Mouse (Mus musculus): Measurements from ENCODE around the gene Dgke. TPM values are rescaled to one million over a fixed set of nuclear protein-coding genes. Genes with fewer than 3 reads are reported as not detected.
"Not testable (repeated sequence)": the region's sequence is repeated elsewhere in the genome, so short reads cannot be mapped to it uniquely, and the experiment has no call there.

The Dgke gene
- polyA plus RNA-seq, 1 experiment from 2014 or later, result 17.7 TPM

- peak overlapping the region; percentile 88 for H3K4me2 ChIP-seq (ENCODE audit: low read depth, low read length)
- H3K36me3 ChIP-seq (ENCODE audit: control insufficient read depth, insufficient read depth, low read length), result no peaks in the 10 kb centered on the region; the same call in 1 of the 2 replicates
- peaks cover 21% of the 10 kb centered on the region for H3K4me1 ChIP-seq (ENCODE audit: control insufficient read depth, insufficient read depth, low read length)
- 66% methylated on average over 11 of the region's 11 CpGs for WGBS
- H3K9me3 ChIP-seq (ENCODE audit: control insufficient read depth, low read length), result no peaks in the 10 kb centered on the region
- H3K27ac ChIP-seq (ENCODE audit: low read depth, low read length), result no peak overlapping the region
- H3K9ac ChIP-seq (replicated peaks; ENCODE audit: low read depth, low read length), result no peak overlapping the region; the same call in 1 of the 2 replicates
- H3K27me3 ChIP-seq (ENCODE audit: control insufficient read depth, insufficient read depth, low read length), result no peaks in the 10 kb centered on the region
- H3K4me3 ChIP-seq (ENCODE audit: low read depth, low read length), result peak overlapping the region; percentile 86
- ATAC-seq (ENCODE audit: low read depth), result no peak
These were observed 8.0 kb downstream of the Dgke start for GRCm38 (mm10) chr11:89058515-89059270.

- H3K9me3 ChIP-seq (ENCODE audit: control insufficient read depth, low read length), result no peaks in the 10 kb centered on the region
- WGBS, result 87% methylated on average over 13 of the region's 13 CpGs
- no peak overlapping the region for H3K4me2 ChIP-seq (ENCODE audit: low read depth, low read length)
- peaks cover 21% of the 10 kb centered on the region for H3K4me1 ChIP-seq (ENCODE audit: control insufficient read depth, insufficient read depth, low read length)
- no peak for ATAC-seq (ENCODE audit: low read depth)
- no peaks in the 10 kb centered on the region for H3K27me3 ChIP-seq (ENCODE audit: control insufficient read depth, insufficient read depth, low read length)
- H3K9ac ChIP-seq (replicated peaks; ENCODE audit: low read depth, low read length), result no peak overlapping the region
- no peaks in the 10 kb centered on the region; the same call in 1 of the 2 replicates for H3K36me3 ChIP-seq (ENCODE audit: control insufficient read depth, insufficient read depth, low read length)
- H3K4me3 ChIP-seq (ENCODE audit: low read depth, low read length), result no peak overlapping the region
- no peak overlapping the region for H3K27ac ChIP-seq (ENCODE audit: low read depth, low read length)
These were observed 10.5 kb downstream of the Dgke start for GRCm38 (mm10) chr11:89055931-89056690.

- Histone ChIP-seq H3K36me3 (ENCODE audit: control insufficient read depth, insufficient read depth, low read length) (peaks cover 30% of the 10 kb centered on the region), H3K27ac (ENCODE audit: low read depth, low read length) (no peak overlapping the region), H3K4me3 (ENCODE audit: low read depth, low read length) (no peak overlapping the region), H3K27me3 (ENCODE audit: control insufficient read depth, insufficient read depth, low read length) (no peaks in the 10 kb centered on the region), H3K9me3 (ENCODE audit: control insufficient read depth, low read length) (no peaks in the 10 kb centered on the region), H3K9ac (replicated peaks; ENCODE audit: low read depth, low read length) (no peak overlapping the region), H3K4me2 (ENCODE audit: low read depth, low read length) (no peak overlapping the region), H3K4me1 (ENCODE audit: control insufficient read depth, insufficient read depth, low read length) (no peaks in the 10 kb centered on the region)
- WGBS, result 92% methylated on average over 6 of the region's 6 CpGs
- no peak for ATAC-seq (ENCODE audit: low read depth)
These were observed 14.9 kb downstream of the Dgke start for GRCm38 (mm10) chr11:89051767-89052166.

GRCm38 (mm10) chr11:89046021-89046420, 20.6 kb downstream of the Dgke start:
- Histone ChIP-seq H3K27me3 (ENCODE audit: control insufficient read depth, insufficient read depth, low read length) (no peaks in the 10 kb centered on the region), H3K27ac (ENCODE audit: low read depth, low read length) (no peak overlapping the region), H3K4me1 (ENCODE audit: control insufficient read depth, insufficient read depth, low read length) (no peaks in the 10 kb centered on the region), H3K4me3 (ENCODE audit: low read depth, low read length) (no peak overlapping the region), H3K36me3 (ENCODE audit: control insufficient read depth, insufficient read depth, low read length) (peaks cover 52% of the 10 kb centered on the region), H3K4me2 (ENCODE audit: low read depth, low read length) (no peak overlapping the region), H3K9ac (replicated peaks; ENCODE audit: low read depth, low read length) (no peak overlapping the region), H3K9me3 (ENCODE audit: control insufficient read depth, low read length) (no peaks in the 10 kb centered on the region)
- no peak for ATAC-seq (ENCODE audit: low read depth)
- 93% methylated on average over 3 of the region's 3 CpGs for WGBS

GRCm38 (mm10) chr11:89045501-89045900, 21.1 kb downstream of the Dgke start:
- peaks cover 50% of the 10 kb centered on the region for H3K36me3 ChIP-seq (ENCODE audit: control insufficient read depth, insufficient read depth, low read length)
- H3K27me3 ChIP-seq (ENCODE audit: control insufficient read depth, insufficient read depth, low read length); H3K4me2 ChIP-seq (ENCODE audit: low read depth, low read length); H3K4me3 ChIP-seq (ENCODE audit: low read depth, low read length); H3K27ac ChIP-seq (ENCODE audit: low read depth, low read length); H3K9ac ChIP-seq (replicated peaks; ENCODE audit: low read depth, low read length); H3K4me1 ChIP-seq (ENCODE audit: control insufficient read depth, insufficient read depth, low read length); H3K9me3 ChIP-seq (ENCODE audit: control insufficient read depth, low read length); ATAC-seq (ENCODE audit: low read depth): not testable (repeated sequence)
- 100% methylated on average over 3 of the region's 3 CpGs for WGBS

- Histone ChIP-seq H3K36me3 (ENCODE audit: control insufficient read depth, insufficient read depth, low read length) (peaks cover 53% of the 10 kb centered on the region), H3K4me2 (ENCODE audit: low read depth, low read length) (no peak overlapping the region), H3K4me1 (ENCODE audit: control insufficient read depth, insufficient read depth, low read length) (no peaks in the 10 kb centered on the region), H3K9ac (replicated peaks; ENCODE audit: low read depth, low read length) (no peak overlapping the region), H3K27ac (ENCODE audit: low read depth, low read length) (no peak overlapping the region), H3K9me3 (ENCODE audit: control insufficient read depth, low read length) (no peaks in the 10 kb centered on the region), H3K27me3 (ENCODE audit: control insufficient read depth, insufficient read depth, low read length) (no peaks in the 10 kb centered on the region), H3K4me3 (ENCODE audit: low read depth, low read length) (no peak overlapping the region)
- WGBS, result 85% methylated on average over 7 of the region's 7 CpGs
- no peak for ATAC-seq (ENCODE audit: low read depth)
These were observed 23.6 kb downstream of the Dgke start for GRCm38 (mm10) chr11:89043046-89043445.

GRCm38 (mm10) chr11:89041073-89041472, 25.6 kb downstream of the Dgke start:
- H3K4me1 ChIP-seq (ENCODE audit: control insufficient read depth, insufficient read depth, low read length); H3K4me2 ChIP-seq (ENCODE audit: low read depth, low read length); H3K9me3 ChIP-seq (ENCODE audit: control insufficient read depth, low read length); H3K27ac ChIP-seq (ENCODE audit: low read depth, low read length); H3K4me3 ChIP-seq (ENCODE audit: low read depth, low read length); H3K27me3 ChIP-seq (ENCODE audit: control insufficient read depth, insufficient read depth, low read length); H3K9ac ChIP-seq (replicated peaks; ENCODE audit: low read depth, low read length); ATAC-seq (ENCODE audit: low read depth): not testable (repeated sequence)
- WGBS, result 91% methylated on average over 6 of the region's 7 CpGs
- H3K36me3 ChIP-seq (ENCODE audit: control insufficient read depth, insufficient read depth, low read length), result peaks cover 39% of the 10 kb centered on the region

- H3K36me3 ChIP-seq (ENCODE audit: control insufficient read depth, insufficient read depth, low read length), result peaks cover 25% of the 10 kb centered on the region
- no peak for ATAC-seq (ENCODE audit: low read depth)
- WGBS, result 45% methylated on average over 3 of the region's 3 CpGs
- H3K27me3 ChIP-seq (ENCODE audit: control insufficient read depth, insufficient read depth, low read length), result no peaks in the 10 kb centered on the region
- no peak overlapping the region for H3K4me3 ChIP-seq (ENCODE audit: low read depth, low read length)
- H3K4me2 ChIP-seq (ENCODE audit: low read depth, low read length), result no peak overlapping the region
- no peaks in the 10 kb centered on the region for H3K9me3 ChIP-seq (ENCODE audit: control insufficient read depth, low read length)
- H3K27ac ChIP-seq (ENCODE audit: low read depth, low read length), result no peak overlapping the region
- H3K9ac ChIP-seq (replicated peaks; ENCODE audit: low read depth, low read length), result no peak overlapping the region
- H3K4me1 ChIP-seq (ENCODE audit: control insufficient read depth, insufficient read depth, low read length), result no peaks in the 10 kb centered on the region
These were observed 27.3 kb downstream of the Dgke start for GRCm38 (mm10) chr11:89039325-89039724.

GRCm38 (mm10) chr11:89038496-89038895, 28.2 kb downstream of the Dgke start:
- Histone ChIP-seq H3K4me1 (ENCODE audit: control insufficient read depth, insufficient read depth, low read length) (no peaks in the 10 kb centered on the region), H3K9me3 (ENCODE audit: control insufficient read depth, low read length) (no peaks in the 10 kb centered on the region), H3K9ac (replicated peaks; ENCODE audit: low read depth, low read length) (no peak overlapping the region), H3K27me3 (ENCODE audit: control insufficient read depth, insufficient read depth, low read length) (no peaks in the 10 kb centered on the region), H3K4me3 (ENCODE audit: low read depth, low read length) (no peak overlapping the region), H3K4me2 (ENCODE audit: low read depth, low read length) (no peak overlapping the region), H3K36me3 (ENCODE audit: control insufficient read depth, insufficient read depth, low read length) (peaks cover 24% of the 10 kb centered on the region), H3K27ac (ENCODE audit: low read depth, low read length) (no peak overlapping the region)
- ATAC-seq (ENCODE audit: low read depth), result no peak
- 90% methylated on average over 6 of the region's 6 CpGs for WGBS
